Mouse (Mus musculus): ENCODE results near the gene Ptgr1.

Ptgr1 gene

DNA sequence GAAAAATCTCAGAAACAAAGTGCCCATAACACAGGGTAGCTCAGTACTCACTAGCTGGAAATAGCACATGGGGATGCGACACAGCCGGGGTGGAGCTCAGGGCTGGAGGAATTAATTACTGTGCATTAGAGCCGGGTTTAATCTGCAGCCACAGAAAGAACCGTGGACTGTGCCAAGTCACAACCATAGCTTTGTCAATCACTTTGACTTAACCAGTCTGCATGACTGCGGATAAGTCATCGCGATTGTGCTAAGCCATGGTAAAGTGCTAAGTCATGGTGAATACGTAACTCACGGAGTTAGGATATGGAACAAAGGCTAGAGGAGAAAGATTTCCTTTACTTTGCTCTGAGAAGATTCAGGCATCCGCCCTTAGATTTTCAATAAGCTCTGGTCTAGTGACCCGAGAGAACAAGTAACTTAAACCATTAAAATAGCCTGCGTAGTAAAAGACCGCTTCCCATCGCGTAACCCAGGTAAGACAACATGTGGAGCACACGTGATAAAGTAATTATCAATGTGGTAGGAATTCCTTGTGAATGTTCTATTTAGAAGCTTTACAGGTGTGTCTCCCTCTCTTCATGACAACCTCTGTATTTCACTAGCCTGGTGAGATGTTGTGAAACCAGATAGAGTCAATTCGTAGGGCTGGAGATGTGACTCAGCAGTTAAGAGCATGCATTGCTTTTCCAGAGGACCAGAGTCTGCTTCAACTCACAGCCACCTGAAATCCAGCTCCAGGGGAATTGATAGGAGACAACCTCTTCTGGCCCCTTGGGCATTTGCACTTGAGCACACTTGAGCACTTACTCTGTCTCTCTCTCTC lies 3.9 kb upstream of the Ptgr1 start:
- no peak for DNase-seq (ENCODE audit: low spot score in 2 of 2)

- DNase-seq (ENCODE audit: low spot score in 2 of 2): no peak
Observed at GRCm38 (mm10) chr4:58989303-58989898, 2.5 kb upstream of the Ptgr1 start.

- peak; percentile 31 to 66 for DNase-seq (ENCODE audit: low spot score in 2 of 2)
Observed at GRCm38 (mm10) chr4:58985157-58985648, 1.7 kb downstream of the Ptgr1 start.

GRCm38 (mm10) chr4:58982806-58983205 lies 4.1 kb downstream of the Ptgr1 start:
- DNase-seq (ENCODE audit: low spot score in 2 of 2): no peak

DNA sequence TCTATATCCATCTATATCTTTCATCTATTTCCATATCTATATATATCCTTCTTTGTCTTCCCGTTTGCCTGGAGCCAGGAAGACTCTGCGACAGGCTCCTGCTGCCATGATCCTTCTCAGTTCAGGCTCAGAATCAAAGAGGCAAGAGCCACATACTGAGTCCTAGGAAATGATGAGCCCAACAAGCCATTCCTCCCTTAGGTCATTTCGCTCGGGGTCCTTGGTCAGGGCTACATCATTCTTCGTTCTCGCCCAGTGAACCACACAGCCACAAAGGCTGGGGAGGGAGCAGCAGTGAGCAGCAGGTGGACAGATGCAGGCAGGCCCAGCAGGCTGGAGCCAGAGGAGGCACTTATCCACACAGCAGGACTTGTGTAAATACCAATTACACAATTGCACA lies 5.5 kb downstream of the Ptgr1 start:
- no peak for DNase-seq (ENCODE audit: low spot score in 2 of 2)

GRCm38 (mm10) chr4:58975711-58976110 lies 11.2 kb downstream of the Ptgr1 start:
- DNase-seq (ENCODE audit: low spot score in 2 of 2): no peak

DNA sequence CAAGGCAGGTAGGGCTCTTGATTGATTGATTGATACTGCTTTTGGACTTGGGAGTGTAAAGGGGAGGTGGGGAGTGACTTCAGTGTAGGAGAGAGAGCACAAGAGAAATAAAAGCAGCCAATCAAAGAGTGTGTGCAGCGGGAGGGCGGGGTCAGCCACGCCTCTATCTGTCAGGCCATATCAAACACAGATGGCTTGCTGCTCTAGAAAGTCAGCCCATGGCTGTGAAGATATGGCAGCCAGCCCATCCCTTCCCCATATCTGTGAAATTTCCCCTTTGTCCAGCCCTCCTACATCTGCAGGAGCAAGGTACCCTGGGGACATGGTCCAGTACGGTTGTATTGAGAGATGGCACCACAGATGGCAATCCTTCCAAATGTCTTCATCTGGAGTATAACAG lies 16.2 kb downstream of the Ptgr1 start:
- no peak for DNase-seq (ENCODE audit: low spot score in 2 of 2)

- no peak for DNase-seq (ENCODE audit: low spot score in 2 of 2)
Observed at GRCm38 (mm10) chr4:58965136-58965535, 21.8 kb downstream of the Ptgr1 start.

- DNase-seq (ENCODE audit: low spot score in 2 of 2): no peak
Observed at GRCm38 (mm10) chr4:58963271-58963670, 23.6 kb downstream of the Ptgr1 start.

- no peak for DNase-seq (ENCODE audit: low spot score in 2 of 2)
Observed at GRCm38 (mm10) chr4:58961719-58962118, 25.2 kb downstream of the Ptgr1 start.

DNA sequence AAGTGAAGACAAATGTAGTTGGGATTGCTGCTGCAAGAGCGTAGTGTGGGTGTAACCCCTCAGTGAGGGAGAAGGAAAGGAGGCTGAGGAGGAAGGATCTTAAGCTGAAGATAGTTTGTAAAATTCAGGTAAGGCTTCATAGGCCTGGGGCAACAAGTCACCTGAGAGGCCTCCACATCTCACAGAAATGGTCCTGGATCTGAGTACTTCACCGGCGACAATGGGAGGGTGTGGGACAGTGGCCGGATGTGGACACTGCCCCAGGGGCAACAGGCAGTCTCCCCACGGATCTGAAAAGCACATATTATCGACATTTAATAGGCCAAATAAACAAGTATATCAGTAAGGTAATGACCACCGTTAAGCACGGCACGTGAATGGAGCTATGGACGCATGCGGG lies 34.3 kb downstream of the Ptgr1 start:
- no peak for DNase-seq (ENCODE audit: low spot score in 2 of 2)

GRCm38 (mm10) chr4:58948391-58948790 lies 38.5 kb downstream of the Ptgr1 start:
- DNase-seq (ENCODE audit: low spot score in 2 of 2): no peak

- no peak for DNase-seq (ENCODE audit: low spot score in 2 of 2)
Observed at GRCm38 (mm10) chr4:58944695-58945094, 42.2 kb downstream of the Ptgr1 start.

DNA sequence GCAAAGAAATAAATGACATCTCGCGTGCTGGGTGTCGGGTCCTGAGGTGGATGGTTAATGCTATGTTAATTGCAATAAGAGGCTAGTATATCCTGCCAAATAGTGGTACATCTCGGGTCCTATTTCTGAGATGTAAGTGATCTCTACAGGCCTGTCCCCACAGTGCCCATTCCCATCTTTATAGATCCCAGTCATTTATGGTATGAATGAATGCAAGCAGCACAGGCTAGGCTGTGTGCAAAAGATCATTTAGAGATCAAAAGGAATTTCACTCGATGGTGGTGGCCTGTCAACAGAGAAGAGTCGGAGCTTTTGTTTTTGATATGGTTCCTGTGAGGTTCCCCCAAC lies 42.7 kb downstream of the Ptgr1 start:
- no peak for DNase-seq (ENCODE audit: low spot score in 2 of 2)

- DNase-seq (ENCODE audit: low spot score in 2 of 2): peak; percentile 53 to 56
Observed at GRCm38 (mm10) chr4:58943420-58944205, 43.3 kb downstream of the Ptgr1 start, which contains the start of gene Zkscan16. Zkscan16 (plus strand) TSS chr4:58943628.

GRCm38 (mm10) chr4:58942942-58943341 lies 44.0 kb downstream of the Ptgr1 start:
- no peak for DNase-seq (ENCODE audit: low spot score in 2 of 2)

DNA sequence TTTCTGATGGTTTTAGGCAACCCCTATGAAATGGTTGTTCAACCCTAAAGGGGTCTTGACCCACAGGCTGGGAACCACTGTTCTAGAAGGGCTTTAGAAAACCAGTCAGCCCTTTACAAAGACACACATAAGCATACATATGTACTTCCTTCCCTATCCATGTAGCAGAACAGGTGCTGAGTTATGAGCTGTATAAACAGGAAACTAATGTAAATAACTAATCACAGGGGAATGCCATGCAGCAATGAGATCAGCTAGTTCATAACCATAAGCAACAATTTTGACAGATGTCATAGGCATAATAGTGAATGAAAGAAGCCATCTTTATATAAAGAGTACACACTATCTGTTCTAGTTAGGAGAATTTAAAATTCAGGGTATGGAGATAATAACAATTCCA lies 45.3 kb downstream of the Ptgr1 start:
- no peak for DNase-seq (ENCODE audit: low spot score in 2 of 2)

DNA sequence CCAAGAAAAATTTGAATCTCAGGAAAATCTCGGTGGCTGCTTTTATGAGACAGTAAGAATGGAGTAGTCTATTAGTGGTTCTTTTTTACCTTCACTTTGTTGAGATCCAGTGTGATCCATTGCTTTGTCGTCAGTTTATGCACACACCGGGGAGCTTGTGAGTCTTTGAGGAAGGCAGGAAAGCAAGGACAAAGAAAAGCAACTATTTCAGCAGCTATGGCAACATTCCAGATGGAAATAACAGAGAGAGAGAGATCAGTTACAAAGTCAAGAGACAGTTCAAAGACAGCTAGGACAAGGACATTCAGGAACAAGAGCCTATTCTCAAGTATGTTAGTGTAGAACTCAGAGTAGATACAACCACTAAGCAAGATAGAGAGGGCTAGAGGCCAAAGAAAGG lies 51.1 kb downstream of the Ptgr1 start:
- DNase-seq (ENCODE audit: low spot score in 2 of 2): no peak

- DNase-seq (ENCODE audit: low spot score in 2 of 2): peak; percentile 49 to 60
Observed at GRCm38 (mm10) chr4:58934746-58935476, 52.0 kb downstream of the Ptgr1 start.

- DNase-seq (ENCODE audit: low spot score in 2 of 2): no peak
Observed at GRCm38 (mm10) chr4:58934308-58934707, 52.6 kb downstream of the Ptgr1 start.

GRCm38 (mm10) chr4:58932541-58932940 lies 54.4 kb downstream of the Ptgr1 start:
- no peak for DNase-seq (ENCODE audit: low spot score in 2 of 2)

- no peak for DNase-seq (ENCODE audit: low spot score in 2 of 2)
Observed at GRCm38 (mm10) chr4:58927661-58928060, 59.3 kb downstream of the Ptgr1 start.

All from heart, adult 9 months (tissue).